Mouse (Mus musculus): ENCODE measurements at regions not wholly inside any gene's neighbourhood (a gene's known extent, or its start where the extent isn't known, plus 50 kb on each side); places are given as distances from the start of the nearest gene placed in this dataset.

- TF ChIP-seq POLR2A (IDR thresholded peaks at IDR 0.05; ENCODE audit: borderline replicate concordance, insufficient read depth, low read length): no peak
- TF ChIP-seq CTCF (IDR thresholded peaks at IDR 0.05; ENCODE audit: borderline replicate concordance, insufficient read depth, low read depth, low read length): no peak
These were observed 72.8 kb upstream of the Lhcgr start for GRCm38 (mm10) chr17:88864631-88865030.
